Mouse (Mus musculus) cerebellum, adult 2 months (tissue): ENCODE results near the gene Ksr1.

Experiments
- CTCF ChIP-seq: fragments of 200-500 bp; IDR thresholded peaks from 2 replicates; pipeline ENCODE4 v1.5.1; 2011; ENCODE audit warnings: low read depth, mild to moderate bottlenecking, control low read depth, low read length, moderate library complexity, borderline replicate concordance; ENCODE audit not compliant: insufficient read depth
- POLR2A ChIP-seq: fragments of 200-500 bp; IDR thresholded peaks from 2 replicates; pipeline ENCODE4 v1.6.1; 2011; ENCODE audit warnings: low read length, control low read depth, borderline replicate concordance; ENCODE audit not compliant: insufficient read depth

GRCm38 (mm10) chr11:79080081-79080480, 66.1 kb downstream of the Ksr1 start:
- TF ChIP-seq CTCF (no peak), POLR2A (no peak)
